Mouse (Mus musculus) hindbrain, embryonic 11.5 days (tissue): Measurements from ENCODE around the gene Spata21. TPM values are rescaled to one million over a fixed set of nuclear protein-coding genes. Genes with fewer than 3 reads are reported as not detected.

Experiments used
- ATAC-seq: fragments of 200-750 bp; cut with Nextera tagmentation; 2 replicates; pipeline ENCODE4 v1.8.0; 2017; ENCODE audit warnings: mild to moderate bottlenecking, moderate TSS enrichment, moderate library complexity; ENCODE audit not compliant: low FRiP score
- DNase-seq: peaks from one replicate; pipeline ENCODE4 v3.0.0-alpha.2; 2015; ENCODE audit warnings: low spot score
- H3K27ac ChIP-seq: fragments of 300-500 bp; sonication (generic); 2 replicates; pipeline ENCODE4 v1.5.1; 2014; ENCODE audit warnings: mild to moderate bottlenecking, low read depth, low read length
- H3K27me3 ChIP-seq: fragments of 300-500 bp; sonication (generic); 2 replicates; pipeline ENCODE4 v1.6.1; 2014; ENCODE audit warnings: mild to moderate bottlenecking, low read length, moderate library complexity, mixed read lengths; ENCODE audit not compliant: control insufficient read depth, insufficient read depth
- H3K36me3 ChIP-seq: fragments of 300-500 bp; sonication (generic); 2 replicates; pipeline ENCODE4 v1.6.1; 2014; ENCODE audit warnings: mild to moderate bottlenecking, low read length, moderate library complexity, mixed read lengths; ENCODE audit not compliant: control insufficient read depth, insufficient read depth
- H3K4me1 ChIP-seq: fragments of 300-500 bp; sonication (generic); replicated peaks from 2 replicates; pipeline ENCODE4 v1.6.1; 2014; ENCODE audit warnings: low read length, mixed read lengths; ENCODE audit not compliant: control insufficient read depth, insufficient read depth
- H3K4me2 ChIP-seq: fragments of 300-500 bp; sonication (generic); replicated peaks from 2 replicates; pipeline ENCODE4 v1.6.1; 2014; ENCODE audit warnings: mild to moderate bottlenecking, low read depth, low read length
- H3K4me3 ChIP-seq: fragments of 300-500 bp; sonication (generic); 2 replicates; pipeline ENCODE4 v1.5.1; 2014; ENCODE audit warnings: low read depth, low read length
- H3K9ac ChIP-seq: fragments of 300-500 bp; sonication (generic); 2 replicates; pipeline ENCODE4 v1.6.1; 2014; ENCODE audit warnings: low read depth, low read length
- H3K9me3 ChIP-seq: fragments of 300-500 bp; sonication (generic); 2 replicates; pipeline ENCODE4 v1.6.1; 2016; ENCODE audit warnings: low read length; ENCODE audit not compliant: control insufficient read depth
- WGBS: fragments of 180-500 bp; shearing (Covaris S2); extraction: QIAGEN DNeasy Blood & Tissue Kit; methylation state at CpG from one replicate; pipeline ENCODE4 v1.1.7; 2014; 5-methylcytosine and 5-hydroxymethylcytosine counted together
- polyA plus RNA-seq: library from polyadenylated mRNA; unstranded; fragments of >200 nt; fragmentation: Nextera tagmentation; extraction: Ambion mirVana; gene quantifications from 2 replicates; pipeline ENCODE4 v1.2.1, GENCODE M21; 2014

The Spata21 gene
- polyA plus RNA-seq, 1 experiment from 2014 or later = 0.19 TPM

- no peak for ATAC-seq
- 96% methylated on average over 10 of the region's 10 CpGs for WGBS
- Histone ChIP-seq H3K9me3 (no peaks in the 10 kb centered on the region), H3K27ac (no peak overlapping the region), H3K36me3 (no peaks in the 10 kb centered on the region), H3K4me3 (no peak overlapping the region), H3K4me1 (peaks cover 8% of the 10 kb centered on the region; the same call in 1 of the 2 replicates), H3K27me3 (0 out of 2 replicates have a peak, but pooled peaks cover 2% of the 10 kb centered on the region), H3K9ac (no peak overlapping the region), H3K4me2 (no peak overlapping the region)
- no peak for DNase-seq
Measured at GRCm38 (mm10) chr4:141056970-141057369, 31.2 kb upstream of the Spata21 start.

- no peak for DNase-seq
- no peak overlapping the region for H3K27ac ChIP-seq
- H3K4me1 ChIP-seq = peaks cover 3% of the 10 kb centered on the region; the same call in 1 of the 2 replicates
- H3K4me3 ChIP-seq = no peak overlapping the region
- H3K4me2 ChIP-seq = no peak overlapping the region
- H3K27me3 ChIP-seq = 0 out of 2 replicates have a peak, but pooled peaks cover under 1% of the 10 kb centered on the region
- no peaks in the 10 kb centered on the region for H3K9me3 ChIP-seq
- H3K9ac ChIP-seq = no peak overlapping the region
- 80% methylated on average over 9 of the region's 9 CpGs for WGBS
- H3K36me3 ChIP-seq = no peaks in the 10 kb centered on the region
- ATAC-seq = no peak
Measured at GRCm38 (mm10) chr4:141058835-141059234, 29.3 kb upstream of the Spata21 start.

DNA sequence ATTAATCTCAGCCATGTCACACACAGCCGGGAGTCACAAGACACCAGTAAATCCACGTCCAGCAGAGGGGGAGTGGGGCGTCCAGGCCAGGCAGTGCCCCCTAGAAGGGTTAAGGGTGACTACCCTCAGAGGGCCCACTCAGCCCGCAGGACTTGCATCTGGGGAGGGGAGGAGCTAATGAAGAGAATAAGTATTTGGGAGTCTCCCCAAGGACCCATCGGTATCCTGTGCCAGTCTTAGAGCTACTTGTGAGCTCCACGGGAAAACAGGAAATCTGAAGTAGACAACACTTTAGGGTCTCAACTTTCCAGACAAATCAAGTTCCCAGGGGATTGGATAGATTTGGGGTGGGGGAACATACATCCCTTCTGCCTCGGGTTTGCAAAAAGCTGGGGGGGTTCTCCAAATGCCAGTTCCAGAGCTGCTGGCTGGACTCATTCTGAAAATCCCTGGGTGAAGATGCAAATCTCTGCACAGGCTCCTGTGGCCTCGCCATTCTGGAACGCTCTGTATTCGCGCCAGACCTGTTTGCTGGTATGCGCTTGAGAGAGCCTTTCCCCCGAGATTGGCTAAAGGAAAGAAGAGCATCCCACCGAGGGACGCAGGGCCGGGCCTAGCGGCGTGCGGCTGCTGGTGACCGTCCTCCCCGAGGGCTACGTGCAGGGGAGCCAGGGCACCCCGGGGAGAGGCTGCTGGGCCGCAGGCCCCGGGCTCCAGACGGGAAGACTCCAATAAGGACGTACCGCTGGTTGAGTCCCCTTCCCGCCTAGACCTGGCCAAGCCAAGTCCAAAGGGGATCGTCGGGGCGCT, 28.3 kb upstream of the Spata21 start:
- peak overlapping the region; percentile 53 for H3K4me3 ChIP-seq
- 3% methylated on average over 32 of the region's 32 CpGs for WGBS
- no peaks in the 10 kb centered on the region for H3K4me1 ChIP-seq
- H3K9me3 ChIP-seq = no peaks in the 10 kb centered on the region
- H3K9ac ChIP-seq = peak overlapping the region; percentile 69
- no peaks in the 10 kb centered on the region for H3K36me3 ChIP-seq
- no peaks in the 10 kb centered on the region for H3K27me3 ChIP-seq
- peak overlapping the region; percentile 61 for H3K4me2 ChIP-seq
- DNase-seq = no peak
- peak overlapping the region; percentile 83 for H3K27ac ChIP-seq
- ATAC-seq = no peak; the same call in 1 of the 2 replicates

- Histone ChIP-seq H3K9ac (peak within 1 kb of the TSS; percentile 69), H3K27ac (peak within 1 kb of the TSS; percentile 83), H3K4me1 (no peaks in the 10 kb centered on the region), H3K27me3 (no peaks in the 10 kb centered on the region), H3K36me3 (no peaks in the 10 kb centered on the region), H3K4me3 (peak within 1 kb of the TSS; percentile 53), H3K9me3 (no peaks in the 10 kb centered on the region), H3K4me2 (peak within 1 kb of the TSS; percentile 61)
- under 1% methylated on average over 73 of the region's 77 CpGs for WGBS
- peak; percentile 100 for DNase-seq
- ATAC-seq = peak; percentile 95
Measured at GRCm38 (mm10) chr4:141060426-141061301, 27.5 kb upstream of the Spata21 start, which contains the start of gene Crocc. TSS of gene Crocc (minus strand) at chr4:141060550.

DNA sequence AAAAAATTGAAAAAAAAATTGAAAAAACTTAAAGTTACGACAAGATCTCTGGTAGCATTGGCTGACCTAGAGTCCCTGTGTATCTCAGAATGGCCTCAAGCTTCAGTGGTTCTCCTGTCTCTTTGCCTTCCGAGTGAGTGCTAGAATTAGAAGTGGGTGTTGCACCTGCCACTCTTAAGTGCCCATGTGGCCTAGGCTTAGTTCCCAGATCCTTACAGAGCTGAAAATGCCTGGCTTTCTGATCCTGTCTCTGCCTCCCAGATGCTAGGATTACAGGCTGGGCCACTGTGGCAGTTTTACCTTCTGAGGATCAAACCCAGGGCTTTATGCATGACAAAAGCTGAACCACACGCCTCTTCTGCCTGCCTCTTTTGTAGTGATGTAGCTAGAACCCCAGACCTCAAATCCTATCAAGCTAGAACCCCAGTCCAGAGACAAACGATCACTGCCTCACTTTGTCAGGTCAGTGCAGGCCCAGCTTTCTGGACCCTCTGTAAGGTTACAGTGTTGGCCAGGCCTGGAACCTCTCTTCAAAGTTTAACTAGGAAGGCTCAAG, 24.0 kb upstream of the Spata21 start:
- Histone ChIP-seq H3K9ac (no peak overlapping the region), H3K27me3 (no peaks in the 10 kb centered on the region), H3K4me2 (no peak overlapping the region), H3K9me3 (no peaks in the 10 kb centered on the region), H3K4me3 (no peak overlapping the region), H3K36me3 (peaks cover 12% of the 10 kb centered on the region), H3K27ac (no peak overlapping the region), H3K4me1 (no peaks in the 10 kb centered on the region)
- 81% methylated on average over 4 of the region's 4 CpGs for WGBS
- DNase-seq = no peak
- no peak for ATAC-seq

- H3K27me3 ChIP-seq = no peaks in the 10 kb centered on the region
- H3K9me3 ChIP-seq = no peaks in the 10 kb centered on the region
- peaks cover 12% of the 10 kb centered on the region for H3K36me3 ChIP-seq
- ATAC-seq (peak; percentile 5; the same call in 1 of the 2 replicates), DNase-seq (peak; percentile 91)
- H3K4me1 ChIP-seq = no peaks in the 10 kb centered on the region
- no peak overlapping the region for H3K4me2 ChIP-seq
- H3K27ac ChIP-seq = no peak overlapping the region
- no peak overlapping the region for H3K9ac ChIP-seq
- WGBS = 9% methylated on average over 8 of the region's 8 CpGs
- H3K4me3 ChIP-seq = no peak overlapping the region
Measured at GRCm38 (mm10) chr4:141065123-141065522, 23.0 kb upstream of the Spata21 start.

DNA sequence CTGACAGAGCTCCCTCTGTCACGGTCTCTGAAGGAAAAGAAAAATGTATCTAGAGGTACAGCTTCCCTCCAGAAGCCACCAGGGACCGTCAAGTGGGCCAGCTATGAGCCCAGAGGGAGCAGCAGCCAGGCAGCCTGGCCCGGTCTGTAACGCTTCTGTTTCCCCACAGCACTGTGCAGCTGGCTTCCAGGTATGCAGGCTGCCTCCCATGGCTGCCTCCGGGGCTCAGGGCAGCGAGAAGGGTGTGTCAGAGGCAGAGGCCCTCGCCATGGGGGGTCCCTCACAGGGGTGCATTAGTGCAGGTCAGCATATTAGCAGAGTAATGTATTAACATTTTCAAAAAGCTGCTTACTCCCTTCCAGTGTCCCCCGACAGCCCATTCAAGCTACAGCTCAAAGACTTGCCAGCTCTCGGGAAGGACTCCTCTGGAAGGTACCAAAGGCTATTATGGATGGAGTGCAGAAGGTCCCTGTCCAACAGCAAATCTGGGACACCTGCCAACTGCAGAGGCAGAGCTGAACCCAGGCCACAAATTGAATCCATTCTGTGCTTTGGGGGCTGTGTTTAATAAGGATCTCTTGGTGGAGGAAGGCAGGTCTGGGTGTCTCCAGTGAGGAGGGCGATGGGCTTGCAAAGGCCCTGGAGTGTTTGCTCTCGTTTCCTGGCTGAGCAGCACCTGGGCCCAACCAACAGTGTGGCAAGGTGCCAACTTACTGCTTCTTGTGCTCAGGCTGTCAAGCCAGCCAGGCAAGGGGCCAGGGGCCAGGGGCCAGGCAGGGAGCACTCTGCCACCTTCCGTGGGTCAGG, 21.2 kb upstream of the Spata21 start:
- Histone ChIP-seq H3K27me3 (no peaks in the 10 kb centered on the region), H3K9me3 (no peaks in the 10 kb centered on the region), H3K4me1 (no peaks in the 10 kb centered on the region), H3K4me3 (no peak overlapping the region), H3K27ac (no peak overlapping the region), H3K9ac (no peak overlapping the region), H3K36me3 (peaks cover 12% of the 10 kb centered on the region), H3K4me2 (no peak overlapping the region)
- DNase-seq (no peak), ATAC-seq (no peak)
- WGBS = 88% methylated on average over 12 of the region's 12 CpGs

GRCm38 (mm10) chr4:141067516-141068046, 20.6 kb upstream of the Spata21 start:
- Histone ChIP-seq H3K4me2 (no peak overlapping the region), H3K27ac (no peak overlapping the region), H3K4me1 (no peaks in the 10 kb centered on the region), H3K4me3 (no peak overlapping the region), H3K27me3 (no peaks in the 10 kb centered on the region), H3K9ac (no peak overlapping the region), H3K9me3 (no peaks in the 10 kb centered on the region), H3K36me3 (peaks cover 12% of the 10 kb centered on the region)
- WGBS = 91% methylated on average over 9 of the region's 9 CpGs
- no peak for ATAC-seq
- no peak for DNase-seq
